Mouse (Mus musculus) frontal cortex, postnatal 25 days (tissue): Measurements from ENCODE around the gene Rhbdd1.

Source experiments
- DNase-seq, 2 experiments: peaks; one replicate each; pipeline ENCODE4 v3.0.0; 2022; ENCODE audit warnings: low spot score in 2 of 2

Gene Rhbdd1

DNA sequence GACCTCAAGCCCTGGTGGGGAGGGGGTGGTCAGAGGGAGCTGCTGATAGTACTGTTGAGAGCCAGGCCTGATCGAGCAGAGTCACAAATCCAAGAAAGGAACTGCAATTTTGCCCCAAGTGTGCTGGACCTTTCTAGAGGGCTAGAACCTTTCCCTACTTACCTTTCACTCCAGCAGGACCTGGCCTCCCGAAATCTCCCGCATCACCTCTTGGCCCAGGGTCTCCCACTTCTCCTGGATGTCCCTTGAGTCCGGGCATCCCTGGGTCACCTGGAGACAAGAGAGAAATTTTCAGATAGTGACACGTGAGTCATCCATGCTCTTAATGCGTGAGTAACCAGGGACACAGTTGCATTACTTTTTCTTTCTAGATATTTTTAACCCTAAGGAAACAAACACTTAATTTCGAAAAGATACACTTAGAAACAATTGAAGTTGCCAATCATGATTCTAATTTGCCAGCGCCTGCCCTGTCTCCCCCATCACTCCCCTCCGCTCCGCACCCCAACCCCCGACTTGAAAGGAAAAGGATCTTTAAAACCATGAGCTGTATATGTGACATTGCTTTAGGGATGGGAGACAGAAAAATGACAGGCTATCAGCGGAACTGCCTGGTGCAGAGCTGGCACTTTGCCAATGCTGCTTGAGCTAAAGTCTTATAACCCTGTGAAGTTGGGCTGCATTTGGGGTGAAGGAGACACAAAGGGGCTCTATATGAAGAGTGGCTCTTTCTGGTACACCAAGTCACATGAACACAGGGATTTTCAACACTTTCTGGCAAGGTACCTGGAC lies 163.6 kb downstream of the Rhbdd1 start:
- no peak for DNase-seq

DNA sequence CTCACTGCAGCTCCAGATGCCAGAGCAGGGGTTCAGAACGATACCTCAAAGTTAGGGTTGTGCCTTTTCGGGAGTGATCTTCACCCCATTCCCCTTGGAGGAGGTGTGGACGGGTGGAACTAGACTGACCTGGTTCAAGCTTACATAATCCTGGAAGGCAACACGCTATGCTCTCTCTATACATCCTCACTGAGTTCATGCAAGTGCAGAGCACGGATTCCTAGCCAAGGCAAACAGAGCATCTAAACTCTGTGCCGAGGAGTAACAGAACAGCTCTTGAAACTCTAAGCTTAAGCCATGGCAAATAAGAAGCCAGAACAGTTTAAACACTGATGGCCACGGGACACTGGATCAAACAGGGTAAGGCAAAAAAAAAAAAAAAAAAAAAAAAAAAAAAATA lies 166.1 kb downstream of the Rhbdd1 start:
- DNase-seq: no peak

DNA sequence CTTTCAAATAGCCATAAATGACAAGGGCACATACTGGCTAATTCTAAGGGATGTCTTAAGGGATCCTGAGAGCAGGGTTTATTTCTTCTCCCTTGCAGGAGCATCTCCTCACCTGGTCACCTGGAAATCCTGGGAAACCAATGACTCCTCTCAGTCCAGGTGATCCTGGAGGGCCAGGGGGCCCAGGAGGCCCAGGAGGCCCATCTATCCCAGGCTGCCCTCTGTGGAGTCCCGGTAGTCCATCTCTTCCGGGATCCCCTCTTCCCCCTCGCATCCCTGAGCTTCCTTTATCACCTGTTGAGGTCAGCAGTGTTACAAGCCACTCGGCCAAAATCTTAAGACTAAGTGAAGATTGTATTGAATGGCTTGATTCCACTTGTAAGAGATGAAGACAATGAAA lies 170.1 kb downstream of the Rhbdd1 start:
- no peak for DNase-seq

DNA sequence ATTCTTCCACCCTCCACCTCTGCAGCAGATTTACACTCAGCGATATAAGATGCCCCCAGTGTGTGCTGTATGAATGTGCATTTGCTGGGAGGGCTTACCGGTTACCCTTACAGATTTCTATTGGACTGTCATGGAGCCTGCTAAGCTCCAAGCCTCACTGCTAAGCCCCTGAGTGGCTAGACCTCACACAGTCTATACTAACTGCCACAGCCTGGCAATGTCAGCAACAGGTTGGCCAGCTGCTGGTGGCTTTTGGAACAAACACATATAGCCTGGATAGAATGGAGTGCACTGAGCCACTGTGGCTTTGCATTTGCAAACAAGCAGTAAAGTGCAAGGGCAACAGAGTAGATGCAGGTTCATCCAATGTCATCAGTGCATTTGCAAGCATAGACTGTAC lies 175.7 kb downstream of the Rhbdd1 start:
- no peak for DNase-seq
